Mouse (Mus musculus): ENCODE results near the gene Slc30a4. TPM values are rescaled to one million over a fixed set of nuclear protein-coding genes. Genes with fewer than 3 reads are reported as not detected.
A peak's percentile ranks its signal among the peaks of the same experiment; 100 is the strongest.

Slc30a4 gene
- 1.1 TPM in 1 of 2 replicates, not detected in the other for total RNA-seq (2015; ENCODE audit: low replicate concordance)
- total RNA-seq (2017; ENCODE audit: low replicate concordance): 0.90 and 1.5 TPM in 2 replicates

DNA sequence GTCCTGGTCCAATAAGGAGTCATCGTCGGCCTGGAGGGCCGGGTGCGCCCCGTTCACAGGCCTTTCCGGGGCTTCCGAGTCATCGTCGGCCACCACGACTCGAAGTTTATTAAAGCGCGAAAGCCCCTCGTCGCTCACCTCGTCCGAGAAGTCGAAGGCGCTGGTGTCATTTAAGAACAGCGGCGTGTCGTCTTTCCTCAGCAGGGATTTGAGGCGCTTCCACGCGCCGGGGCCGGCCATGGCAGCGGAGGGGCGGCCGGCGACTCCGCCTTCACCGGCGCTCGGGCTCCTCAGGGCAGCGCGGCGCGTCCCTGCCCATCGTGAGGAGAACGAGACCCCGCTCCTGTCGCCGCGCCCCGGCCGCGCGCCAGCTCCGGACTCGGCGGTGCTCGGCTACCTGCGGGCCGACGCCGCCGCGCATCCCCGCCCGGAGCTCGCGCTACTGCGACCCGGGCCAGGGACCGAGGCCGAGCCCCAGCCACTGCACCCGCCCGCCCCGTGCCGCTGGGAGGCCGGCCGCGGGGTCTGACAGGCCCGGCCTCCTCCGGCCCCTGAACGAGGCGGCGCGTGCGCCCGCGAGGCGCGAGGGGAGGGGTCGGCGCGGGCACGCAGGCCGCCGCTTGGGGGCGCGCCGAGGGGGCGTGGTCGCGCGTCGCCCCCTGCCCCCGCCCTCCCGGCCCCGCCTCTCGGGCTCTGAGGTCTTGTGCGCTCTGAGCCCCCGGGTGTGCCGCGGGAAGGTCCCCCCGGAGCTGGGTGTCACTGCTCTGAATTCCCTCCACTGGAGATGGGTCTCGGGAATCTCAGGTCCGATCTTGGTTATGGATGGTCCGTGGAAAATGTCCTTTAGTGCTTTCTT, at the start of gene Slc30a4:
Gene Slc30a4 (minus strand): TSS at position 483 of the 856 bp plus-strand sequence.
- no peak for ATAC-seq (replicated peaks; ENCODE audit: low FRiP score, poor library complexity, severe bottlenecking)

DNA sequence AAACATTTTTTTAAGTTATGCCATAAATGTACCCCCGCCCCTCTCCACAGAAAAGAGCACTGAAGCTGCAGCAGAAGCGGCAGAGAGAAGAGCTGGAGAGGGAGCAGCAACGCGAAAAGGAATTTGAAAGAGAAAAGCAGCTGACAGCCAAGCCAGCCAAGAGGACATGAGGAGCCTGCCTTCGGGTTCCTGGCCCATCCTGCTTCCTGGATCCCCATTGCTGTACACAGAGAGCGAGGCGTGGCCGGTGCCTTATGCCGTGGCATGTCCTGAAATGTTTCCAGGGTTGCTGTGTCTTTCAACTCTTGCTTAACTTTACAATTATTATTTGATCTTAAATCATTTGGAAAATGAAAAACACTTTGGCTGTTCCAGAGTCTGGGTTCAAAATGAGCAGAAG, 44.0 kb upstream of the Slc30a4 start:
- ATAC-seq (replicated peaks; ENCODE audit: low FRiP score, poor library complexity, severe bottlenecking): no peak

DNA sequence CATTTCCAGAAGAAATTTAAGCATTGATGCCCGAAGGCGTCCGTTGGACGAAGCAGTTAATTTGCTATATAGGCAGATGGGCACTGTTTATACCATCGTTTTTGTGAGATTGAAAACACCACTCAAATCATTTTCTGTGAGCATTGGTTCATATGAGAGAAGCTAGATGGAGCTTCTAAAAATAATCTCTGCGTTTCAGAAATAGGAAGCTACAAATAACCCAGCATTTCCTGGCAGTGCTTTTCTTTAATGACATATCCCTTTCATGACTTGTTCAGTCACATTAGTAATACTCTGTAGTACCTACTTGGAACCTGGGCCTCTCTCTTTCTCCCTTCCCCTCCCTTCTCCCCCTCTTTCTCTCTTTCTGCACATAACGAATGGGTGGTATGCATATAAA, 36.6 kb upstream of the Slc30a4 start:
- no peak for ATAC-seq (replicated peaks; ENCODE audit: low FRiP score, poor library complexity, severe bottlenecking)

DNA sequence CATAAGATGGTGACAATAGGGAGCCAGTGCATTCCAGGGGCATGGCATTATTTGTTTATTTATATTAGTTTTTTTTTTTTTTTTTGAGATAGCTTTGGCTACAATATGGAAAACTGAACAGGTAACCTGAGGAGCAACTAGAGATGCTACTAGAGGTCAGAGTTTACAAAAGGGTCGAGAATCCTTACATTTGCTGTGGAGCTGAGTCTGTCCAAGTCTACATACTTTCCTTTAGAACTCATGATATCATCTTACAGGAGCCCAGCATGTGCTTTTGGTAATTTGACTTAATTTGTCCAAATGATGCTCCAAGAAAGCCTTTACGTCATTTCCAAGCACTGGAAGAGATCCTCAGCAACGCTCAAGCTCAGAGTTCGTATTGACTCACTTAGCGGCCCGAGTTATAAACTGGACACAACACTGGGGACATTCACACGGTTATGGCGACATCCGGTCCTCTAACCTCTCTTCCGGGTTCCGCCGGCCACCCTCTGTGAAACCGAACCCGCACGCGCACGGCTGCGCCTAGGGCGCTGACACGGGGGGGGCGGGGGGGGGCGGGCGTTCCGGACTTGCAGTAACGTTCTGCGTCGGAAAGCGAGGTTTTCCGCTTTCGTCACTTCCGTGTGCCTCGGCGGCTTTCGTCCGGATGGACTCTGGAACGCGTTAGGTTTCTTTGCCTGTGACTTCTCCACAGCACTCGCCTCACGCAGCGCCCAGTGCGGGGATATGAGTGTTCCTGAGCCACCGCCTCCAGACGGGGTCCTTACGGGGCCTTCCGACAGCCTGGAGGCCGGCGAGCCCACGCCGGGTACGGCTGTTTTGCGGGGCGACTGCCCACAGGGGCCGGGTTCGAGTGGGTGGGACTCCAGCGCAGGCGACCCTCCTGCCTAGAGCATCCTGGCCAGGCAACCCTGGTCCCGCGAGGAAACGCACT, 35.7 kb upstream of the Slc30a4 start, which contains the start of gene Bloc1s6:
Gene Bloc1s6 (plus strand): TSS at position 610 of the 937 bp plus-strand sequence.
- peak; percentile 92 for ATAC-seq (replicated peaks; ENCODE audit: low FRiP score, poor library complexity, severe bottlenecking)

DNA sequence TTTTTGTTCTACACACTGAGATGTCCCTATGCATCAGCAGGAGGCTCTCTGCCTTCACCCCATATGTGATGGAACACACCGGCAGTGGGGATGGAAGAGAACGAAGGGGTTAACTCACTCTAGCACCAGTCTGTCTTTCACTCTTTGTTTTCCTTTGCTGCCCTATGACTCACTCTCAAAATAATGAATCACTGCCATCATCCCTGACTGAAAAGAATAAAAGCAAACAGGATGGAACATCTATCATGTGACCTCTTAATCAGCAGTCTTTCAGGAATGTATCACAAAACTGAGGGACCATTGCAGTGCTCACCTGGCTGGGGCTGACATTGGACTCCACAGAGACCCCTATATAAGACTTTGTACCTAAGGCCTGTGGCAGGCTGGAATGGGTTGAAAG, 29.0 kb upstream of the Slc30a4 start:
- no peak for ATAC-seq (replicated peaks; ENCODE audit: low FRiP score, poor library complexity, severe bottlenecking)

DNA sequence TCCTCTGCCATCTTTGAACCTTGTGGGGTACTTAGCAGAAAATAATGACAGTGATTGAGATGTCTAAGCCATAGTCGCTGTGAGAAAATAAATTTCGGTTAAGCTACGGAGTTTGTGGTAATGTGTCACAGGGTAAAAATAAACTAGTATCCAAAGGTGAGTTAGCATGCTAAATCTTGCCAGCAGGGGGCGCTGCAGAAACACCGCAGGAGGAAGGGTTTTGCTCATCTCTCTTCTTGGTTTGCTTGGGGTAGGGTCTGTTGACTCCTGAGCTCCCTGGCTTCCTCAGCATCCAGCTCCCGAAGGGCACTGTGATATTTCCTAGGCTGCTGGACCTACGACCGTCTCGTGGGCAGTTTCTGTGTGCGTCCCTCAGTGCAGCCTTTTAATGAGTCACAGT, 23.1 kb upstream of the Slc30a4 start:
- ATAC-seq (replicated peaks; ENCODE audit: low FRiP score, poor library complexity, severe bottlenecking): no peak

DNA sequence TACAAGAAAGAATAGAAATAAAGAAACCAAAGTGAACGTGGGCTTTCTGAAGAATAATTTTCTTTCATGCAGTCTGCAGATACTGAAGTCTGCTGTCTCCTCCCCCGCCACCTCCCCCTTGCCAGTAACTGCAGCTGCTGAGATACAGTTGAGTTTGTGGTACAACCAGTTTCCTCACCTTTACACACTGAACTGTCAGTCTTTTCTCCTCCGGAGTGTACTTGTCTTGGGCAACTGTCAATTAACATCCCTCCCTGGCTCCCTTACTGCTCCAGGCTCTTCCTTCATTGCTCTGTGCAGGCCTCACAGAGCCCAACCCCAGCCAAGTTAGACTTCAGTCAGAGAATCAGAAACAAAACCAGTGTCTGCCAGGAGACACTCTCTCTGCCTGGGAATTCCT, 18.1 kb upstream of the Slc30a4 start:
- no peak for ATAC-seq (replicated peaks; ENCODE audit: low FRiP score, poor library complexity, severe bottlenecking)

DNA sequence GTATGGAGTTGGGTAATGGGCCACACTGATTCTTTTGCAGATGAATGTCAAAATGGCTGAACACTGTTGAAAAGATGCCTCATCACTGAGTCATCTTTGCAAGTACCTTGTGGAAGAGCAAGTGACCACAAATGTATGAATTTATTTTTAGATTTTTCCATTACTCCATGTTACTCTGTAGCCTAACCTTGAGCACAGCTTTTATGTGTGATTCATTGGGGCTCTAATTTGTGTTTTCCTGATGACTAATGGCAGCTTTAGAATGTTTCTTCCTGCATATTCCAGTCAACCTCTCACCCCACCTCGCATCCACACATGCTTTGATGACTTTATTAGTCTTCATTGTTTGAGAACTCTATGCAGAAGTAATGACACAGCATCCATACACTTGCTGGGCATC, 16.8 kb upstream of the Slc30a4 start:
- ATAC-seq (replicated peaks; ENCODE audit: low FRiP score, poor library complexity, severe bottlenecking): no peak

DNA sequence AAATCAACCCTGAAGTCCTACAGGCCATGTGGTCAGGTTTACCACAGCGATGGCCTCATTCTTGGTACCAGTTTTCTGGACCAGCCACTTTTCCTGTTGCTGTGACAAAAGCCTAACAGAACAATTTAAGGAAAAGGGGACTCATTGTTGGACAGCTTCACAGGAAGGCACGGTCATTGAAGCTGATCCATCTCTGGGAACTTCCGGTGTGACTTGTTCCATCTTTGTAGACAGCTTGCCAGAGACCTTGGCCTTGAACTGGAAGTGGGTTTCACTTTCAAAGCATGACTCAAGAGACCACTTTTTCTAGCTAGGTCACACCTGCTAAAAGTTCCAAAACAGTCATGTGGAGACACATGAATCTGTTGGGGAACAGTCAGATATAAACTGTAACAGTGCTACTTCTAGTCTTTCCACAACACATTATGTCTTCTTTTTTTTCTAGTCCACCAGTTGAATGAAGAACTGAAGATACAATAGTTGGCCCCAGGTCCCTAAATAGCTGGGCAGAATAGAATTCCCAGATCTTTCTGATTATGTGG, 13.9 kb upstream of the Slc30a4 start:
- ATAC-seq (replicated peaks; ENCODE audit: low FRiP score, poor library complexity, severe bottlenecking): no peak

DNA sequence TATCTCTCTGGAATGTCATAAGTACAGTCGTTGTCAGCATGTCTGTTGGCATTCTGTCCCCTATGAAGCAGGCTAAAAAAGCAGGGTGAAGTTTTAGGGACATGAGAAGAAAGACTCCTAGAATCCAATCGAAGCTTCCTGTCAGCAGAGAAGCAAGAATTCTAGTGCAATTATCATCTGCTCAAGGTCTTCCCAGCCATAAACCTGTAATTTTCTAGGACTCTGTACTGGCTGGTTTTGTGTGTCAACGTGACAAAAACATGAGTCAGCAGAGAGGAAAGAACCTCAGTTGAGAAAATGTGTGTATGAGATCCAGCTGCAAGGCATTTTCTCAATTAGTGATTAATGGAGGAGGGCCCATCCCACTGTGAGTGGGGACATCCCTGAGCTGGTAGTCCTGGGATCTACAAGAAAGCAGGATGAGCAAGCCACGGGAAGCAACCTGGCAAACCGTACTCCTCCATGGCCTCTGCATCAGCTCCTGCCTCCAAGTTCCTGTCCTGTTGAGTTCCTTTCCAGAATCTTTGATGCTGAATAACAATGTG, 12.8 kb upstream of the Slc30a4 start:
- no peak for ATAC-seq (replicated peaks; ENCODE audit: low FRiP score, poor library complexity, severe bottlenecking)

DNA sequence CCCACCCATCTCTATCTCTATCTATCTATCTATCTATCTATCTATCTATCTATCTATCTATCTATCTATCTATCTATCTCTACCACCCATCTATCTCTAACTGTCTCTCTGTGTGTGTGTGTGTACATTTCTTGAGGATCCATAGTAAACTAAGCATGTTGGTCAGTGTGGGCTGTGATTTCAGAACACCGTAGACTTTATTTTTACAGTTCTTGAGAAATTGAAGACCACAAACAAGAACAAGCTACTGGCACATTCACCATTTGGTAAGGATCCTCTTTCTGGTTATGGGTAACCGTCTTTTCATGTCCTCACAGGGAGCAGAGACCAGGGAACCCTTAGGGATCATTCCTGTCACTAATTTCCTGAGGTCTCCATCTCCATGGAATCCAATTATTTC, 10.4 kb upstream of the Slc30a4 start:
- ATAC-seq (replicated peaks; ENCODE audit: low FRiP score, poor library complexity, severe bottlenecking): no peak

DNA sequence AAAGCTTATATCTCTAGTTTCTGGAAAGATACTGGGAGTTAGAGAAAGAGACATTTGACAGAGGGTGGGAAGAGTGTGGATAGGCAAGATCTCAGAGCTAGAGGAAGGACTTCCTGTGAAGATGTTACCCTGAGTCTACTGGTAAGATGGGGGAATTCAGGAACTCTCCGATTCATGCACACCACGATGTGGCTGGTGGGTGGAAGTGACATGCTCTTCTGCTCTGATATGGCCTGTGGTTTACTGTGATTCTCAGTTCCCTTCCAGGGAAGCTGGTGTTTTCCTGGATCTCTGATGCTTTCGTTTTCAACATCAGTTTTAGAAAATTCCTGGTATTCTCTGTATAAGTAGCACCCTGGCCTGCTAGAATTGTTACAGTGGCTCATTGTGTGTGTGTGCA, 9.4 kb upstream of the Slc30a4 start:
- no peak for ATAC-seq (replicated peaks; ENCODE audit: low FRiP score, poor library complexity, severe bottlenecking)

DNA sequence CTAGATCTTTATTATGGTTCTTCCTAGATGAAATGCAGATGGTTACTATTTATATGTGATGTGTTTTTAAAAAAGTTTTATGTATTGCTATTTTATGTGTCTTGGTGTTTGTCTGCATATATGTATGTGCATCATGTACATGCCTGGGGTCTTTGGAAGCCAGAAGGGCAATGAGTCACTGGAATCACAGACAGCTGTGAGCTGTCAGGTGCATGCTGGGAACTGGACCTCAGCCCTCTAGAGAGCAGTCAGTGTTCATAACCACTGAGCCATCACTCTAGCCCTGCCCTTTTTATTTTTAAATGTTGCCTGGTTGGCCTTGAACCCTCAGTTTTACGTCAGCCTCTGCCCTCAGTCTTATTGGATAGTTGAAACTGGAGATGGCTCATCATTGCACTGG, 6.7 kb upstream of the Slc30a4 start:
- ATAC-seq (replicated peaks; ENCODE audit: low FRiP score, poor library complexity, severe bottlenecking): no peak

DNA sequence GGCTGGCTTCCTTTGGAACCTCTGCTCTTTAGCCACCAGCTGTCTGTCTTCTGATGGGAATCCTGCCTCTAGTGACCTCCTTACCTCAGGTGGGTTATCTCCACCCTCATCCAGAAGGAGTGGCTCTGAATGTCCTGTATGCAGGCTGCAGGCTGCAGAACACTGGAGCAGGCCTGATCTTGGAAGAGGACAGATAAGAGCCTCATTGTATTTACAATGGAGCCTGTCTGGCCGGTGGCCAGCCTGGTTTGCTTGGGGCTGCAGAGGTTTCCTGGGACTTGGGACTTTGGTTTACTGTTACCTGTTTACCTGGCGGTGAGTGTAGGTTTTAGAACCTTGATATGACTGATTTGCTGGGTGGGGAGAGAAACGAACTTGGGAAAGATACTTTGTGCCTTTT, 5.6 kb upstream of the Slc30a4 start:
- no peak for ATAC-seq (replicated peaks; ENCODE audit: low FRiP score, poor library complexity, severe bottlenecking)

DNA sequence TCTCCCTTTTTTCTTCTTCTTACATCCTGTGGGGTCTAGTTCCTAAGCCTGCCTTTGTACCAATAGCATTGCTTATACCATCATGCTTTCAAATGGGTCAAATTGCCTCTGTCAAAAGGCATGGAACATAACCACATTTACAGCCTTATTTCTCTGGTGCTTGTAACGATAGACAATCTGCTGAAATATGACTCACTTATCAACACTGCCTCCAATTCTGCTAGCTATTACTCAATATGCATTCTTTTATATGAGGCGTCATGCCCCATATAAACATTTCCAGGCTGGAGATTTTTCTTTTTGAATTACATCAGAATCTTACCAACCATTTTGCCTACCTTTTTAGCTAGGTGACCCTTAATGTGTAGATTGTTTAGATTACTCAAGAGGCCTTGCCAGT, 2.1 kb upstream of the Slc30a4 start:
- no peak for ATAC-seq (replicated peaks; ENCODE audit: low FRiP score, poor library complexity, severe bottlenecking)

DNA sequence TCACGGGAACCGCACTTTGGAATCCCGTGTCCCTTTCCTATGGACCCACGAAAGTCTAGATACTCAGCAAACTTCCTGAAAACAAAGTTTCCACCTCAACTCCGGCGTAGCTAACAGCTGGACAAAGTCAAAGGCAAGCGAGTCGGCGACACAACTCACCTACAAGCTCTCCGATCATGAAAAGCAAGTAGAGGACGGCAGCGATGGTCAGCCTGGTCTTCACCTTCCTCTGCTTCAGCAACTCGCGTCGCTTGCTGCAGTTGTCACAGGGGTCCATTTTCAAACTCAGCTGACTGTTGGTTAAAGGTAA, 637 bp downstream of the Slc30a4 start:
- no peak for ATAC-seq (replicated peaks; ENCODE audit: low FRiP score, poor library complexity, severe bottlenecking)

DNA sequence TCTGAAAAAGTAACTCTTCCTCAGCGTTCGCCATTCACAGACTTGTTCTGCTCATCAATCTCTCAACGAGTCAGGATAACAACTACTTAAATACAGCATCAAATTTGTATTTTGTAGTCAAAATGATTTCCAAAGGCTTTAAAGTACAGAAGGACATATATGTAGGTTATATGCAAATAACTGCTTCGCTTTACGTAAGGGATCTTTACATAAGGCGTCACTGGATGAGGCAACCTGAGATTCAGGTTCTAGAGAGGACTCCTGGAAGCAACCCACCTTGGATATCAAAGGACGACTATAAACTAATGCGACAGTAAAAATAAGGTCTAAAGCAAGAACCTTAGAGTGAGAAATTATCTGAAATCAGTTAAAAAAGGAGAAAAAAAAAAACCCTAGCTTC, 1.5 kb downstream of the Slc30a4 start:
- ATAC-seq (replicated peaks; ENCODE audit: low FRiP score, poor library complexity, severe bottlenecking): no peak

DNA sequence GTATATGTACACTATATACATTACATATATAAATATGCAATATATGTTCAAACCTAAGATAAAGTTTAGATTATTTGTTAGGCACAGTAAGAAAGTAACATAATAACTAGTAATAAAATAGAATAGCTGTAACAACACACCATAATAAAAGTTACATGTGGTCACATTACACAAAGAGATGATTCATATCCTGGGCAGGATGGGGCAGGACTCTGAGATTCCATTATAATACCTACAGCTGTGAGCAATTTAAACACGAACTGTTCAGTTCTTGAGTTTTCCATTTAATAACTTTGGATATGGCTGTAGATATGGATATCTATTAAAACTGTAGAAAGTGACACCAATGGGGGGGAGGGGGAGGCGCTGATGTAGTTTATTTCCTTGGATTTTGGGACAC, 4.9 kb downstream of the Slc30a4 start:
- no peak for ATAC-seq (replicated peaks; ENCODE audit: low FRiP score, poor library complexity, severe bottlenecking)

DNA sequence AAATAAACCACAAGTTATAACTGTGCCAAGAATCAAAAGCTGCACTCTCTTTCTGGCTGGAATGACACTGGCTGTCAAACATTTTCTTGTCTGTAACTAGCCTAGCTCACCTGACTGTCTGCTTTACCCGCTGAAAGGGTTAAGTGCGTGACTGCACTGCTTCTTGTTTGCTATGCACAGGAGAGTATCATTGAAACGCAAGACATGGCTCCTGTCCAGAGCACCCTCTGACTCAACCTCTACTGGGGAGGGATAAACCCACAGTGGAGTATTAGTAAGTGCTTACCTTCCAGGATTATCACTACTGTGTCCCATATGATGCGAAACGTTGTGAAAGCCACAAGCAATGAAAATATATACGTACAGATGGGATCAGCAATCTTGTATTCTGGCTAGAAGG, 15.8 kb downstream of the Slc30a4 start:
- ATAC-seq (replicated peaks; ENCODE audit: low FRiP score, poor library complexity, severe bottlenecking): no peak

DNA sequence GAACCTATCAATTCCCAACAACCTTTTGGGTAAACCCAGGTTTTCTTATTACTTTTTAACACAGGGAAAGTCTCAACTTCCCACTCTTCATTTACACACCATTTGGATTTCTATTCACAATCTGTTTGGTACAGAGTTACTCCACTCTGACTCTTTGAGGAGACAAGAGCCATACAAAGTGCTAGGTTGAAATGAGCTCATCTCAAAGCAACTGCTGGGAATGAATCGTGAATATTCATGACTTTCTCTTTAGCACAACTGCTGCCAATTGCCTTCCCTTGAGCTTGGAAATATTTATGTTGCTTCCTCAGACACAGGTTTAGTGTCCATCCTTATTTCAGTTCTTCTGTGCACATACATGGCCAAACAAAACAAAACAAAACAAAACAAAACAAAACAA, 18.8 kb downstream of the Slc30a4 start:
- ATAC-seq (replicated peaks; ENCODE audit: low FRiP score, poor library complexity, severe bottlenecking): no peak
